ENCODE assay signal across 20 mouse cellular contexts in genomic region chrX:51814466-51815247, GRCm38 (mm10). TPM values are rescaled to one million over a fixed set of nuclear protein-coding genes. Genes with fewer than 3 reads are reported as not detected.
A peak's percentile ranks its signal among the peaks of the same experiment; 100 is the strongest.
DNase-seq lines count a peak whose midpoint lies in the region; ATAC-seq and TF ChIP-seq lines count a peak whose summit lies in the region.
"Had no signal": no experiment of that assay in that cellular context is flagged by ENCODE, and none has a peak within 500 bp of the region (broad histone marks: within the 10 kb centered on the region; RNA-seq: fewer than 3 reads in every experiment).

No protein-coding gene starts in this region.

- H3K4me3 ChIP-seq in forebrain, embryonic 14.5 days (ENCODE audit: low read depth, low read length): no peak overlapping the region
- H3K4me3 ChIP-seq in forebrain, embryonic 16.5 days (replicated peaks; ENCODE audit: low read length): no peak overlapping the region
- H3K4me3 ChIP-seq in kidney, postnatal 0 days (replicated peaks; ENCODE audit: low read depth, low read length): no peak overlapping the region
- H3K4me3 ChIP-seq in C2C12 (ENCODE audit: insufficient read depth, poor library complexity, severe bottlenecking): no peak overlapping the region
- H3K4me3 ChIP-seq in embryonic fibroblast, embryonic 13.5 days (ENCODE audit: insufficient read depth, low read length): no peak overlapping the region
- H3K4me3 ChIP-seq: forebrain, embryonic 15.5 days; hindbrain, embryonic 10.5 days; liver, embryonic 12.5 days; midbrain, embryonic 13.5 days had no signal

- TF ChIP-seq CTCF in kidney, postnatal 0 days (IDR thresholded peaks at IDR 0.05; ENCODE audit: low read depth): no peak
- no peak for TF ChIP-seq CTCF in C2C12 (IDR thresholded peaks at IDR 0.05; ENCODE audit: control insufficient read depth, insufficient read depth, insufficient read length)
- TF ChIP-seq CTCF in embryonic fibroblast, embryonic 13.5 days (IDR thresholded peaks at IDR 0.05; ENCODE audit: borderline replicate concordance, insufficient read depth, low read length): no peak

- TF ChIP-seq POLR2A in embryonic fibroblast, embryonic 13.5 days (IDR thresholded peaks at IDR 0.05; ENCODE audit: low read depth, low read length): no peak

- H3K4me2 ChIP-seq in forebrain, embryonic 14.5 days (ENCODE audit: low read length): no peak overlapping the region
- H3K4me2 ChIP-seq in forebrain, embryonic 16.5 days (ENCODE audit: low read length): no peak overlapping the region
- no peak overlapping the region for H3K4me2 ChIP-seq in kidney, postnatal 0 days (ENCODE audit: low read length)
- H3K4me2 ChIP-seq: forebrain, embryonic 15.5 days; liver, embryonic 12.5 days; midbrain, embryonic 13.5 days had no signal

- ATAC-seq in forebrain, embryonic 14.5 days: 0 out of 2 replicates have a peak, but pooled peaks have one; percentile 42
- no peak for ATAC-seq in forebrain, embryonic 16.5 days
- ATAC-seq in kidney, postnatal 0 days (replicated peaks; ENCODE audit: low FRiP score, low read depth): no peak
- ATAC-seq: activated CD4-positive, CD25-positive, alpha-beta regulatory T cell, adult 4 months; forebrain, embryonic 15.5 days; liver, embryonic 12.5 days; midbrain, embryonic 13.5 days had no signal

- peak; percentile 15 for DNase-seq in forebrain, embryonic 14.5 days (ENCODE audit: low spot score)
- DNase-seq in kidney, postnatal 0 days (ENCODE audit: low spot score): peak; percentile 0
- no peak for DNase-seq in kidney, adult 11 months
- DNase-seq in frontal cortex, postnatal 36 days (ENCODE audit: low spot score in 2 of 2): no peak
- no peak for DNase-seq in urinary bladder, postnatal 14 days (ENCODE audit: low spot score)
- DNase-seq: cerebellum, adult 11 months; thymus, adult 2 months had no signal

- H3K79me3 ChIP-seq in C2C12 (ENCODE audit: low read depth): no peaks in the 10 kb centered on the region

- H3ac ChIP-seq in C2C12 (ENCODE audit: control insufficient read depth, insufficient read length, low read depth): no peak overlapping the region

- H3K9me3 ChIP-seq in forebrain, embryonic 14.5 days (replicated peaks; ENCODE audit: control insufficient read depth, low read length): no peaks in the 10 kb centered on the region
- peaks cover 2% of the 10 kb centered on the region; the same call in 1 of the 2 replicates for H3K9me3 ChIP-seq in forebrain, embryonic 16.5 days (ENCODE audit: control insufficient read depth, low read length)
- no peaks in the 10 kb centered on the region for H3K9me3 ChIP-seq in kidney, postnatal 0 days (replicated peaks; ENCODE audit: low read length)
- H3K9me3 ChIP-seq: forebrain, embryonic 15.5 days; hindbrain, embryonic 10.5 days; liver, embryonic 12.5 days; midbrain, embryonic 13.5 days had no signal

- no peak overlapping the region for H3K27ac ChIP-seq in forebrain, embryonic 14.5 days (ENCODE audit: low read depth, low read length)
- no peak overlapping the region for H3K27ac ChIP-seq in forebrain, embryonic 16.5 days (ENCODE audit: low read length)
- no peak overlapping the region for H3K27ac ChIP-seq in kidney, postnatal 0 days
- peak overlapping the region; percentile 81 for H3K27ac ChIP-seq in embryonic fibroblast, embryonic 13.5 days (ENCODE audit: insufficient read depth, low read length)
- H3K27ac ChIP-seq: forebrain, embryonic 15.5 days; hindbrain, embryonic 10.5 days; liver, embryonic 12.5 days; macrophage; midbrain, embryonic 13.5 days had no signal

- no peaks in the 10 kb centered on the region for H3K4me1 ChIP-seq in forebrain, embryonic 14.5 days (ENCODE audit: control insufficient read depth, insufficient read depth, low read length)
- H3K4me1 ChIP-seq in forebrain, embryonic 16.5 days (replicated peaks; ENCODE audit: control insufficient read depth, insufficient read depth, low read length): no peaks in the 10 kb centered on the region
- H3K4me1 ChIP-seq in kidney, postnatal 0 days (replicated peaks; ENCODE audit: insufficient read depth, low read length): no peaks in the 10 kb centered on the region
- H3K4me1 ChIP-seq in embryonic fibroblast, embryonic 13.5 days (ENCODE audit: control insufficient read depth, insufficient read depth, low read length): no peaks in the 10 kb centered on the region
- H3K4me1 ChIP-seq: forebrain, embryonic 15.5 days; hindbrain, embryonic 10.5 days; liver, embryonic 12.5 days; midbrain, embryonic 13.5 days had no signal

- 45% methylated on average over 3 of the region's 3 CpGs for WGBS in forebrain, embryonic 14.5 days
- 30% methylated on average over 3 of the region's 3 CpGs for WGBS in forebrain, embryonic 16.5 days
- WGBS in kidney, postnatal 0 days: 35% methylated on average over 3 of the region's 3 CpGs

- no peaks in the 10 kb centered on the region for H3K79me2 ChIP-seq in C2C12 (ENCODE audit: control insufficient read depth, insufficient read depth)

- no peaks in the 10 kb centered on the region for H3K27me3 ChIP-seq in forebrain, embryonic 14.5 days (replicated peaks; ENCODE audit: control insufficient read depth, insufficient read depth, low read length)
- no peaks in the 10 kb centered on the region for H3K27me3 ChIP-seq in forebrain, embryonic 16.5 days (replicated peaks; ENCODE audit: control insufficient read depth, insufficient read depth, low read length)
- no peaks in the 10 kb centered on the region for H3K27me3 ChIP-seq in kidney, postnatal 0 days (ENCODE audit: insufficient read depth, low read length)
- H3K27me3 ChIP-seq in C2C12 (ENCODE audit: control insufficient read depth, insufficient read depth, insufficient read length): no peaks in the 10 kb centered on the region
- H3K27me3 ChIP-seq: forebrain, embryonic 15.5 days; liver, embryonic 12.5 days; midbrain, embryonic 13.5 days had no signal

- no peaks in the 10 kb centered on the region for H3K36me3 ChIP-seq in forebrain, embryonic 14.5 days (ENCODE audit: control insufficient read depth, insufficient read depth, low read length)
- H3K36me3 ChIP-seq in forebrain, embryonic 16.5 days (ENCODE audit: control insufficient read depth, insufficient read depth): no peaks in the 10 kb centered on the region
- H3K36me3 ChIP-seq in kidney, postnatal 0 days (ENCODE audit: insufficient read depth, low read length): no peaks in the 10 kb centered on the region
- no peaks in the 10 kb centered on the region for H3K36me3 ChIP-seq in C2C12 (ENCODE audit: control insufficient read depth, insufficient read depth)
- H3K36me3 ChIP-seq: forebrain, embryonic 15.5 days; hindbrain, embryonic 10.5 days; liver, embryonic 12.5 days; midbrain, embryonic 13.5 days had no signal

- H3K9ac ChIP-seq in forebrain, embryonic 14.5 days (ENCODE audit: low read length): no peak overlapping the region
- no peak overlapping the region for H3K9ac ChIP-seq in forebrain, embryonic 16.5 days (replicated peaks; ENCODE audit: low read depth, low read length)
- no peak overlapping the region for H3K9ac ChIP-seq in kidney, postnatal 0 days (ENCODE audit: low read depth, low read length)
- H3K9ac ChIP-seq: forebrain, embryonic 15.5 days; liver, embryonic 12.5 days; midbrain, embryonic 13.5 days had no signal

TF ChIP-seq in C2C12, 6 proteins besides CTCF, POLR2A, EP300 and RAD21:
- TF ChIP-seq FOSL1 (IDR thresholded peaks at IDR 0.05; ENCODE audit: insufficient read depth, low read length, poor library complexity, severe bottlenecking): no peak
- peak; percentile 27 for TF ChIP-seq CEBPB (IDR thresholded peaks at IDR 0.05; ENCODE audit: low read depth)

RNA-seq across cellular contexts. Expression of gene Usp26, which starts 13.6 kb away (rescaled TPM):
- not detected in 2 replicates for polyA plus RNA-seq in forebrain, embryonic 14.5 days (2014; fragmentation: Nextera tagmentation; extraction: Ambion mirVana)
- polyA plus RNA-seq in forebrain, embryonic 16.5 days (2015; fragmentation: Nextera tagmentation; extraction: Ambion mirVana): not detected in 2 replicates
- not detected in 2 replicates for polyA plus RNA-seq in kidney, postnatal 0 days (2015; fragmentation: Nextera tagmentation; extraction: Ambion mirVana)
- polyA plus RNA-seq in C2C12 (2012; fragmentation: generic; extraction: Trizol): not detected
- not detected in 2 replicates for polyA plus RNA-seq in embryonic fibroblast, embryonic 13.5 days (2011; ENCODE audit: insufficient read length, low read depth, missing spikeins)
- polyA plus RNA-seq: activated CD4-positive, CD25-positive, alpha-beta regulatory T cell, adult 4 months; cortical plate, adult 2 months; forebrain, embryonic 15.5 days; hindbrain, embryonic 10.5 days; kidney, embryonic 14.5 days; liver, embryonic 12.5 days; macrophage; midbrain, embryonic 13.5 days; small intestine, adult 2 months; stomach, embryonic 14.5 days; thymus, adult 2 months had no signal

Comparison
In these comparisons a context has a peak if more than half of its experiments do, and no peak if none do; other contexts are left out.
1. DNase-seq: peak in forebrain, embryonic 14.5 days (single experiment) and kidney, postnatal 0 days (single experiment); none in kidney, adult 11 months (single experiment), frontal cortex, postnatal 36 days (0 of 2) and urinary bladder, postnatal 14 days (single experiment).